Mouse (Mus musculus) cerebellum, postnatal 25 days (tissue): ENCODE data around the gene Gm3415.
"Not testable (repeated sequence)": the region's sequence is repeated elsewhere in the genome, so short reads cannot be mapped to it uniquely, and the experiment has no call there.

ENCODE experiments used
- DNase-seq, 2 experiments: peaks; one replicate each; pipeline ENCODE4 v3.0.0; 2021; ENCODE audit warnings: mixed read lengths in 2 of 2

Gene Gm3415

DNA sequence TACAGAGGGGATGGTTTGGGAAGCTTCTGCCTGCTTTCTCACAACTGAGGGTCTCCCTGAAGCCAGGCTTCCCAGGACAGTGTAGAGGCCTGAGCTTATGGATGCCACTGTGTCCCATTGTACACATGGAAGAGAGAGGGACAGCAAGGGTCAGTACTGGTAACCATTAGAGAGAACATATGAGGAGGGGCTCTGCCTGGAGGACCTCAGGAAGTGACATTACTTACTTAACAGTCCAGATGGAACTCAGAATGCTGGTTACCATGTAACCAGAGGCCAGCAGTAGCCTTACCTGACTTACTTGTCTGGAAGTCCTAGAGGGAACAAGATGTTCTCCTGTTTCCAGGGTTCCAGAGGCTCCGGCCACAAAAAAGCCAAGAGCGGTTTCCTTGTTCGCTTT, at the start of gene Gm3415:
Gene Gm3415, plus strand, starts transcription at position 301 of the 400 bp plus-strand sequence.
- DNase-seq = not testable (repeated sequence)

GRCm38 (mm10) chr5:146513823-146514222, 42.1 kb upstream of the Gm3415 start, which contains the start of gene Gm3402:
Gene Gm3402 (plus strand): TSS chr5:146514123.
- DNase-seq = not testable (repeated sequence)

- not testable (repeated sequence) for DNase-seq
These were observed 30.4 kb upstream of the Gm3415 start, which contains the start of gene Gm3404 for GRCm38 (mm10) chr5:146525501-146525900. Gene Gm3404 (plus strand): TSS chr5:146525801.

GRCm38 (mm10) chr5:146537347-146537746, 18.6 kb upstream of the Gm3415 start, which contains the start of gene Gm3409:
Gene Gm3409 (plus strand): TSS chr5:146537647.
- not testable (repeated sequence) for DNase-seq

DNA sequence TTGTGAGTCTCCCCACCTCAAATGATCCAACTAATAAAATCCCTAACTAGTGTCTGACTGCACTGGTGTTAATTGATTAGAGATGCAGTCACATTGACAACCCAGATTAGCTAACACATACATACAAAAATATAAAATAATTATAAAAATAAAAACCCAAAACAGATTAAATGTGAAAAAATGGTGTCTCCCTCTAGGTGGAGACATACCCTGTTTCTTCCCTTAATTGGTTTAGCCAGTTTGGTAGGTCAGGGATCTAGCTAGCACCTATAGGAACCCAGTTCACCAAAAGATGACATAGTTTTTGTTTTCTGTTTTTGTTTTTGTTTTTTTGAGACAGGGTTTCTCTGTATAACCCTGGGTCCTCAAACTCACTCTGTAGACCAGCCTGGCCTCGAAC, 8.3 kb downstream of the Gm3415 start:
- DNase-seq = no peak

DNA sequence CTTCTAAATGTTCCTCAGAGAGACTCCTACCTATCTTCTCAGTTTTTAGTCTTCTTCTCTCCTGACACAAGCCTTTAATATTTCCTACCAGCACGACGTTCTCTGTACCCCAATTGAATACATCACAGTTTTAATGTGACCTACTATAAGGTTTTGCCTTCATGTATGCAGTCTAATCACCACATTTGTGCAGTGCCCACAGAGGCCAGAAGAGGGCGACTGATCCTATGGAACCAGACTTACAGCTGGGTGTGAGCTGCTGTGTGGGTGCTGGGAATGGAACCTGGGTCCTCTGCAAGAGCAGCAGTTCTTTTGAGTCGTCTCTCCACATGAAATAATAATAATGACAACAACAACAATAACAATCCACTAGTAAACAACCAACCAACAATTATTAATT, 11.1 kb downstream of the Gm3415 start:
- peak in 1 of 2 experiments; percentile 14 for DNase-seq

DNA sequence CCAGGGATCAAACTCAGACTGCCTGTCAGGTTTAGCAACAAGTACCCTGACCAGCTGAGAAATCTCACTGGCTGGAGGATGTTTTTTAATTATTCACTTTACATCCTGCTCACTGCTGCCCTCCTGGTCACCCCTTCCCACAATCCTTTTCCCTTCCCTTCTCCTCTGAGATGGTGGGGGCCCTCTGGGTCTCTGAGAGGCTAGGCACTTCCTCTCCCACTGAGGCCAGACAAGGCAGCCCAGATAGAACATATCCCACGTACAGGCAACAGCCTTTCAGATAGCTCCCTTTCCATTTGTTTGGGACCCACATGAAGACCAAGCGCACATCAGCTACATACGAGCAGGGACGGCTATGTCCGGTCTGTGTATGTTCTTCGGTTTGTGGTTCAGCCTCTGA, 14.2 kb downstream of the Gm3415 start:
- DNase-seq = not testable (repeated sequence)

DNA sequence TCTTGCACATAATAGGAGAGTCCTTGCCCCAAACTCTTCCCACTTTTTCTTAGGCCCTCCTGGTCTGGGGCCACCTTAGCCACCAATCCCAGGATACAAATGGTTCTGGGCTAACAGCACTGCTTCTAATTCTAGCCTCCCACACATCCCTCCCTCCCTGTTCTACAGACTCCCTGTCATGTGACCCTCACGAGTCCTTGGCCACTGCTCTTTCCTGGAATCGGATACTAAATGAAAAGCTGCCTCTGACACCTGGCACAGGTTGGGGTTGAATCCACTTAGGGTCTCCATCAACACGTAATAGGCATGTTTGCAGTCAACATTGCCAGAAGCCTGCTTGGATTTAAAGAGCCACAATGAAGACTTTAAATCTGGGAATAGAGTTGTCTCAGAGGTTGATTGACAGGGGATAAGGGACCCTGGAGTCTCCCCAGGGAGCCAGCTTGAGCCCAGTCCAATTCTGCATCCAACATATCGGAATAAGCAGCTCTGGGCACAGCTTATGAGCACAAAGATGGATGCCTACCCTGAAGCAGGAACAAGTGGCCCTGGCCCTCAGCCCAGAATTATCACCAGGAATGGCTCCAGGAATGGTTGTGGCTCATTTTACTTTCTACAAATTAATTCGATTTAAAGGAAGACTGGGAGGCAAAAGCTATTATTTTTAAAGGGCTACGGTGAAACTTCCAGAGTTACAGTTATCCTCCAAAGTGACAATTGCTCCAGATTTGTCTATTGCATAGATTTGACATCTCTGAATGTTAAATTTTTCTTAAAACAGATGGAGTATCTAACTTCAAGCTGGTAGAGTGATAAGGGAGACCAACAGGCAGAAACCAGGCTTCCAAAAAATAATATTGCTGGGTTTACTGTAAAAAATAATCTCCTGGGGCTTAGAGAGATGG, 16.1 kb downstream of the Gm3415 start:
- DNase-seq = peak; percentile 31 to 66

DNA sequence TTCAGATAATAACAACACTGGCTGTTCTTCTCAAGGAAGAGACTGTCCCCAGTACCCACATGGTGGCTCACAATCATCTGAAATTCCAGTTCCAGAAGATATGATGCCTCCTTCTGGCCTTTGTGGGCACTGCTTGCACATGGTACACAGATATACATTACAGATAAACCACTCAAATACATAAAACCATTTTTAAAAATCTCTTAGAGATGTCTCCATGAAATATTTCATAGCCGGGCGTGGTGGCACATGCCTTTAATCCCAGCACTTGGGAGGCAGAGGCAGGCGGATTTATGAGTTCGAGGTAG, 16.8 kb downstream of the Gm3415 start:
- not testable (repeated sequence) for DNase-seq

DNA sequence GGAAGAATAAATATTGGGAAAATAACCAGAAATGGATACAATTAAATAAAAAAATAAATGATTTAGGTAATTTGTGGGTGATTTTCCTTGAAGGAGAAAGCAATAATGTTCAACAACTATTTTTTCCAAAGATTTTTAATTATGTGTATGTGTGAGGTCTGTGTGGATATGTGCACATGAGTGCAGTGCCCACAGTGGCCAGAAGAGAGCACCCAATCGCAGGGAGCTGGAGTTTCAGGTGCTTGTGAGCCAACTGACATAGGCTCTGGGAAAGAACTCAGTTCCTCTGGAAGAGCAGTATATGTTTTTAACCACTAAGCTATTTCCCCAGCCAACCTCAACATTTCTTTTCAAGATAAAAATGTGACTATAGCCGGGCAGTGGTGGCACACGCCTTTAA, 20.7 kb downstream of the Gm3415 start:
- DNase-seq = no peak

- no peak for DNase-seq
These were observed 28.2 kb downstream of the Gm3415 start for GRCm38 (mm10) chr5:146584156-146584477.

DNA sequence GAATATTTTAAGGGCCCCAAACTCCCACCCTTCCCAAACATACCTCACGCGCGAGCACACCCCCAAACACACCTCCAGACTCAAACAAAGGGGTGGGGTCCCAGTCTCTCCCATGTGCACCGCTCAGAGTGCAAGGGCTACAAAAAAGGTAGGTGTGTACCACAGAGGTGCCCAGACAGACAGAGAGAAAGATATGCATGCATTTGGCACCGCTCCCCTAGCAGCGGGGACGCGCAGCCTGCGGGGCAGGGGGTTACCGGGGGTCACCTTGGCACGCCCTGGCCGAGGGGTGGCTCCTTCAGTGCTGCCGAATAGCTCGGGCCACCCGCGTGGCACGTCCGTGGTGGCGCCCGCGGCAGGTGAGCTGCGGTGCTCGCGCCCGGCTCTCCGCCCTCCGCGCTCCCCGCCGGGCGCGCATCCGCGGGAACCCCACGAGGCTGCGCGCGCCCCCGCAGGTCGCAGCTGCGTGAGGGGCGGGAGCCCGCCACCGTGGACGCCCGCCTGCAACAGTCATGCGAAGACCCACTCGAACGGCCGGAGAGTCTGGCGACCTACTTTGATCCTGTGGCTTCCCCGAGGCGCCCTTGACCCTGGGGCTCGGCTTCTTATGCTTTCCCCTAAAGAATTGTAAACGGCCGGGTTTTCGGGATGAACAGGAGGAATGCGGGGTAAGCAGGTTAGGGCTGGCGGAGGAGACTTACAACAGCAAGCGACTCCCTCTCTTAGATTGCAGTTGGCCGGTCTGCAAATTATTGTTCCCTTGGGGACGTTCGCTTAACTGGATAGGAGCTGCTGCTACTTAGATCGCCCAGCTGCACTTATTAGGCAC, 28.8 kb downstream of the Gm3415 start, which contains the start of gene Gpr12:
Gene Gpr12, minus strand, starts transcription at position 762 of the 829 bp plus-strand sequence.
- DNase-seq = peak; percentile 17 to 40

GRCm38 (mm10) chr5:146585307-146585651, 29.3 kb downstream of the Gm3415 start:
- DNase-seq = no peak

GRCm38 (mm10) chr5:146586357-146587070, 30.6 kb downstream of the Gm3415 start:
- DNase-seq = no peak

DNA sequence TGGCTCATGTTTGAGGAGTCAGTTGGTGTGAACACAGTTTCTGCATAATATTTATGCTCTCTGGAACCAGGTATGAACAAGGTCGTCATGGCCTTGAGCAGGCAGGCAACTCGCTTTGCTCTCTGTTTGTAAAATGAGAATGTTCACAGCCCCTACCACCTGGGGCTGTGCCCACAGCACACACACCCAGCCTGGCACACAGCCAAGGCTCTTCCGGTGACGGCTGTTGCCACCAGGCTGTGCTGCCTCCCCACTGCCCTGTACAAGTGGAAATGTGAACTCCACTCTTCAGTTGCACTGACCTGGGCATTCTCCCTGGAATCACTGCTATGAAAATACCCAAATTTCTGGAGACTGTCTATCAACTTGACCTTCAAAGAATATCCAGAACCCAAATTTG, 35.1 kb downstream of the Gm3415 start:
- no peak for DNase-seq

DNA sequence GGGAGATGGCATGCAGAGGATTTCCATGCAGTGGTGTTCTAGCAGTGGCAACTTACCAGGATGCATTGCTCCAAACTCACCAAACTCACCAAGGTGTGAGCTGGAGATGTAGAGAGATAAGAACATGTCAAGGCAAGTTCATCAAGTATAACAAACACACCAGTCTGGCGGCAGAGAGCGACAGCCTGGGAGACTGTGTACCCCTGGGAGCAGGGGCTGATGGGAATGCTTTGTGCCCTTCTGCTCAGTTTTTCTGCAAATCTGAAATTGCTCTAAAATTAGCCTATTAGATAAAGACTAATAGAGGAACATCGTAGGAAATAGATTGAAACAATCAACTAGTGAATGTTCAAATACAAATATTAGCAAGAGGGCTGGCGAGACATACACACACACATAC, 35.7 kb downstream of the Gm3415 start:
- no peak for DNase-seq

DNA sequence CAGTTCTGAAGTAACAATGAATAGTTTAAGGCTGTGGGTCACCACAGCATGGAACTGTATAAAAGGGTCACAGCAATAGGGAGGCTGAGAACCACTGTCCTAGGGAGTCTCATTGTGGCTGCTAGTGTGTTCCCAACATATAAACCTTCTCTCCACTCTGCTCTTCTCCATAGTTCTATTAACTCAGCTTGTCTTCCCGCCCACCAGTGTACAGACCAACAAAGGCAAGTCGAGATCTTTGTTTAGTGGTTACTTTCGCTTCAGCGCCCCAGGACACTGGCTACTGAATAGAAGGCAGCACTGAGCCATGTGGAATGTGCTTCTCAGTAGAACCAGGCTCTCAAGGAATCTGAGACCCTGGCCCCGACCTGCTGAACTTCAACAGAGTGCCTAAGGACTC, 36.6 kb downstream of the Gm3415 start:
- no peak for DNase-seq

GRCm38 (mm10) chr5:146596612-146597502, 40.9 kb downstream of the Gm3415 start:
- DNase-seq = no peak

DNA sequence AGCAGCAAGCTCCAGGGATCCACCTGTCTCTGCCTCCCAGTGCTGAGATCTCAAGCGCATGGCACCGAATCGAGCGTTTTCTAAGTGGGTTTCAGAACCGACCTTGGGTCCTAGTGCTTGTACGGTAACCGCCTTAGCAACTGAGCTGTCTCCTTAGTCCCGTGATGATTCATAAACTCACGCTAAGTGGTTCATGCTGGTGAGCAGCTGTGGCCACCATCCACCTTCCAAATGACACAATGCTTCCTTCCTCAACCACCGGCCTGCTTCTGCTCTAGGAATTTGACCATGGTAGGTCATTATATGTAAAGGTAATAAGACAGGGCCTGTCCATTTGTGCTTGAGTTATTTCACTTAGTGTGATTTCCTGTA, 41.6 kb downstream of the Gm3415 start:
- DNase-seq = no peak

DNA sequence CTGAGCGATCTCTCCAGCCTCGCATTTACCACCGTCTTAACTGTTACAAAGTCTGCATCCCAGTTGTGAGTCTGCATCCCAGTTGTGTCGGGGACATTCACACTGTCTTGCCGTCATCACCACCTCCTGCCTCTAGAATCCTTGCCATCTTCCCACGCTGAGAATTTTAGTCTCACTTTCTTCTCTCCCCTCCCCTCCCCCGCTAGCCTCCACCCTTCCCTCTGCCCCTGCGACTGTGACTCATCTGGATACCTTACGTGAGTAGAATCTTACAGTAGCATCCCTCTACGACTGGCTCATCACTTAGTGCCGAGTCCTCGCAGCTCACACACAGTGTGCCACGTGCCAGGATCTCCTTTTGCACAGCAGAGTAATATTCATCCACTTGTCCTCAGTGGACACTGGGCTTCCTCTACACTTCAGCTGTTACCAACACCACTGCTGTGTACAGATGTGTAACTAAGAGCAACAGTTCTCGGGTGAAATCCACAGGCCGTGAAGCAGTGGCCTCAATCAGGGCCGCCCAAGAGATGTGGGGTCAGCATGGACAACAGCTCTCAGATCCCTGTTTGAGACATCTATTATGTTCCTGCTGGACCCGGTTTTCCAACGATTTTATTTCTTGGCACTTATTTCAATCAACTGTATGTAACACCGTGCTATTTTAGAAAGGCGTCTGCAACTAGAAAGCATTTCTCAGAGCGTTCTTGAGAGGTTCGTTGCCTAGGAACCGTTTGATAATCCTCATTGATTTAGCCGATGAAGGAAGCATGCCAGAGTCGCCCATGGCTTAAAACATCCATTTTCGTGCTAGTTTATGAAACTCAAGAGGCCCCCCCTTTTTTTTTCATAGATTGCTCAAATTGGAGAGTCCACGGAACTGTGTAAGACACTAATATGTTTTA, 42.5 kb downstream of the Gm3415 start:
- DNase-seq = no peak

DNA sequence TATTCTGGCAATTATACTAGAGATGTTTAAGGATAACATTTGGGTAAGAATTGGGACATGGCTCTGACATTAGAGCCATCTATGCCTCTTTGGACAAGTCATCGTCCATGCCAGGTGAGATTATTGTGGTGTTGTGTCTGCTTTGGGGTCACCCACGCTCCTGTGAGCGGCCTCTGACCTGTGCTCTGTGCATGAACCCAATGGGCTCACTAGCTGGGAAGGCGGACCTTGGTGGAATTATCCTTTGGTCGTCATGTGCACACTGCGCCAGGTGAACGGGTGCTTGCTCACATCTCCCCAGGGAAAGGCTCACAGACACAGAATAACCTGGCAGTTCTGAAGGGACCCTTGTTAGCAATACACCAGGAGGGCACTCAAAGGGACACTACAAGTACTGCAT, 43.3 kb downstream of the Gm3415 start:
- DNase-seq = not testable (repeated sequence)
